23 mouse cellular contexts compared by ENCODE assay signal in genomic region chr2:180258951-180259484, GRCm38 (mm10). TPM values are rescaled to one million over a fixed set of nuclear protein-coding genes. Genes with fewer than 3 reads are reported as not detected.
A peak's percentile ranks its signal among the peaks of the same experiment; 100 is the strongest.
DNase-seq lines count a peak whose midpoint lies in the region; ATAC-seq and TF ChIP-seq lines count a peak whose summit lies in the region.
"Not testable (repeated sequence)": the region's sequence is repeated elsewhere in the genome, so short reads cannot be mapped to it uniquely, and the experiment has no call there.
"Had no signal": no experiment of that assay in that cellular context is flagged by ENCODE, and none has a peak within 500 bp of the region (broad histone marks: within the 10 kb centered on the region; RNA-seq: fewer than 3 reads in every experiment).

No protein-coding gene starts in this region.

- TF ChIP-seq RAD21 in CH12.LX (IDR thresholded peaks at IDR 0.05; ENCODE audit: low read depth, low read length): not testable (repeated sequence)

- H3K27me3 ChIP-seq in CH12.LX (replicated peaks); embryonic facial prominence, embryonic 14.5 days (replicated peaks; ENCODE audit: control insufficient read depth, insufficient read depth, low read length); hindbrain, embryonic 12.5 days; liver, embryonic 11.5 days (replicated peaks; ENCODE audit: control insufficient read depth, insufficient read depth, low read length); midbrain, embryonic 10.5 days (ENCODE audit: low read depth, poor library complexity, severe bottlenecking): not testable (repeated sequence)

- TF ChIP-seq CTCF in CH12.LX (conservative IDR thresholded peaks at IDR 0.05 in 1 of 2, IDR thresholded peaks at IDR 0.05 in 1 of 2; ENCODE audit: low read depth in 2 of 2, low read length in 2 of 2): not testable (repeated sequence)

- not testable (repeated sequence) for H3K9ac ChIP-seq in CH12.LX (ENCODE audit: insufficient read depth, low read depth); liver, embryonic 11.5 days (ENCODE audit: low read depth, low read length)
- H3K9ac ChIP-seq in ES-E14 (ENCODE audit: insufficient read depth, low read depth, low read length, poor library complexity, severe bottlenecking): peak overlapping the region; percentile 21; the same call in 1 of the 2 replicates
- 0 out of 2 replicates have a peak overlapping the region, but pooled peaks have one; percentile 11 for H3K9ac ChIP-seq in embryonic facial prominence, embryonic 14.5 days (ENCODE audit: low read depth, low read length)
- peak overlapping the region; percentile 13; the same call in 1 of the 2 replicates for H3K9ac ChIP-seq in hindbrain, embryonic 12.5 days

- dilution Hi-C loops in CH12.LX (cut with MboI; ENCODE audit: extremely low pct_ligation_motif_present, extremely low pct_unique_long_range_greater_than_20kb, low sequenced_read_pairs): not testable (repeated sequence)

- H3K9me3 ChIP-seq in CH12.LX (replicated peaks; ENCODE audit: low read length); ES-E14 (ENCODE audit: control insufficient read depth, insufficient read depth, low read depth, low read length); embryonic facial prominence, embryonic 14.5 days (ENCODE audit: control insufficient read depth, low read length); hindbrain, embryonic 12.5 days (replicated peaks); liver, embryonic 11.5 days (ENCODE audit: control insufficient read depth, low read length); midbrain, embryonic 10.5 days (replicated peaks): not testable (repeated sequence)

- H3K79me2 ChIP-seq in CH12.LX (replicated peaks; ENCODE audit: control insufficient read depth, extremely low read depth, insufficient read depth, poor library complexity, severe bottlenecking): peaks cover 14% of the 10 kb centered on the region

- not testable (repeated sequence) for ATAC-seq in embryonic facial prominence, embryonic 14.5 days (ENCODE audit: low read depth); hindbrain, embryonic 12.5 days (ENCODE audit: low FRiP score); liver, embryonic 11.5 days (replicated peaks; ENCODE audit: low FRiP score)

- H3K36me3 ChIP-seq in CH12.LX (replicated peaks in 1 of 2; ENCODE audit: control insufficient read depth in 1 of 2, insufficient read depth in 1 of 2, low read length in 1 of 2) (peaks cover 56 to 69% of the 10 kb centered on the region in 2 experiments), ES-E14 (ENCODE audit: control insufficient read depth, insufficient read depth, low read length, poor library complexity, severe bottlenecking) (peaks cover 39% of the 10 kb centered on the region)
- H3K36me3 ChIP-seq in embryonic facial prominence, embryonic 14.5 days (ENCODE audit: control insufficient read depth, insufficient read depth, low read length): peaks cover 57% of the 10 kb centered on the region
- peaks cover 56% of the 10 kb centered on the region for H3K36me3 ChIP-seq in hindbrain, embryonic 12.5 days
- H3K36me3 ChIP-seq in liver, embryonic 11.5 days (ENCODE audit: control insufficient read depth, insufficient read depth, low read length): peaks cover 25% of the 10 kb centered on the region
- peaks cover 62% of the 10 kb centered on the region for H3K36me3 ChIP-seq in midbrain, embryonic 10.5 days

- H3K4me2 ChIP-seq in CH12.LX (ENCODE audit: insufficient read depth, low read depth, poor library complexity, severe bottlenecking); embryonic facial prominence, embryonic 14.5 days (ENCODE audit: low read depth, low read length); hindbrain, embryonic 12.5 days (replicated peaks): not testable (repeated sequence)
- peak overlapping the region; percentile 81 for H3K4me2 ChIP-seq in liver, embryonic 11.5 days

- H3K4me3 ChIP-seq in CH12.LX (replicated peaks in 1 of 3; ENCODE audit: low read depth in 2 of 3, low read length in 2 of 3, poor library complexity in 1 of 3); embryonic facial prominence, embryonic 14.5 days (ENCODE audit: low read depth, low read length); hindbrain, embryonic 12.5 days; liver, embryonic 11.5 days (ENCODE audit: low read depth, low read length): not testable (repeated sequence)
- peak overlapping the region in 1 of 2 experiments; percentile 14; a peak in 2 of 4 replicates for H3K4me3 ChIP-seq in ES-E14 (ENCODE audit: insufficient read depth in 1 of 2, low read depth in 1 of 2, low read length in 2 of 2, poor library complexity in 1 of 2, severe bottlenecking in 1 of 2)
- peak overlapping the region; percentile 4; the same call in 1 of the 2 replicates for H3K4me3 ChIP-seq in midbrain, embryonic 10.5 days

- in situ Hi-C loops in CH12.LX (cut with MboI; ENCODE audit: low pct_ligation_motif_present, low pct_unique_long_range_greater_than_20kb, low sequenced_read_pairs): loop anchor here (10.0 kb wide), 1 partner anchor 344 kb away; no protein-coding TSS in a partner anchor
- in situ Hi-C loops in ES-E14 (cut with MboI; ENCODE audit: low sequenced_read_pairs in 2 of 2, unreplicated experiment in 2 of 2): not testable (repeated sequence)

- WGBS in embryonic facial prominence, embryonic 14.5 days: 84% methylated on average over 10 of the region's 10 CpGs
- 81% methylated on average over 10 of the region's 10 CpGs for WGBS in hindbrain, embryonic 12.5 days
- 77% methylated on average over 10 of the region's 10 CpGs for WGBS in liver, embryonic 11.5 days
- WGBS in midbrain, embryonic 10.5 days: 85% methylated on average over 10 of the region's 10 CpGs

- TF ChIP-seq POLR2A in CH12.LX (IDR thresholded peaks at IDR 0.05; ENCODE audit: low read depth, low read length): 0 out of 2 replicates have a peak, but pooled peaks have one; percentile 16

- not testable (repeated sequence) for TF ChIP-seq EP300 in CH12.LX (IDR thresholded peaks at IDR 0.05; ENCODE audit: low read length)

- not testable (repeated sequence) for H3K27ac ChIP-seq in CH12.LX (ENCODE audit: insufficient read depth, low read depth); ES-E14 (ENCODE audit: insufficient read depth, low read depth, low read length, poor library complexity, severe bottlenecking); embryonic facial prominence, embryonic 14.5 days (replicated peaks; ENCODE audit: low read depth, low read length); hindbrain, embryonic 12.5 days; midbrain, embryonic 10.5 days (replicated peaks)
- H3K27ac ChIP-seq in liver, embryonic 11.5 days (ENCODE audit: low read depth, low read length): peak overlapping the region; percentile 85; the same call in 1 of the 2 replicates

- H3K4me1 ChIP-seq in CH12.LX (ENCODE audit: control insufficient read depth in 1 of 2, insufficient read depth in 2 of 2): peaks cover 0 to 24% of the 10 kb centered on the region in 2 experiments; a peak in 3 of 4 replicates
- H3K4me1 ChIP-seq in ES-E14 (ENCODE audit: control insufficient read depth in 2 of 2, insufficient read depth in 2 of 2, low read length in 2 of 2, poor library complexity in 1 of 2); embryonic facial prominence, embryonic 14.5 days (ENCODE audit: control insufficient read depth, insufficient read depth, low read length): not testable (repeated sequence)
- peaks cover 17% of the 10 kb centered on the region for H3K4me1 ChIP-seq in hindbrain, embryonic 12.5 days
- peaks cover 13% of the 10 kb centered on the region for H3K4me1 ChIP-seq in liver, embryonic 11.5 days (replicated peaks; ENCODE audit: control insufficient read depth, insufficient read depth, low read length)
- peaks cover 27% of the 10 kb centered on the region for H3K4me1 ChIP-seq in midbrain, embryonic 10.5 days

- not testable (repeated sequence) for DNase-seq in CH12.LX (ENCODE audit: extremely low read depth); ES-E14 (ENCODE audit: low read depth, low spot score); embryonic facial prominence, embryonic 14.5 days (ENCODE audit: low spot score); liver, embryonic 11.5 days (ENCODE audit: low spot score); midbrain, embryonic 10.5 days (ENCODE audit: low spot score)
- DNase-seq in ZHBTc4 (ENCODE audit: low read depth, low spot score): peak; percentile 44
- peak; percentile 5 for DNase-seq in naive thymus-derived CD4-positive, alpha-beta T cell, adult 2 months (ENCODE audit: low read depth)

RNA-seq across cellular contexts. Expression of gene Rps21, which starts 1.8 kb away (rescaled TPM):
- total RNA-seq in CH12.LX (2012; rRNA removed): 3,654 and 3,770 TPM in 2 replicates
- total RNA-seq in CH12.LX (2014; rRNA removed): 1,686 and 1,748 TPM in 2 replicates
- polyA plus RNA-seq in CH12.LX (2012; ENCODE audit: insufficient read length, low read depth): 705 and 1,020 TPM in 2 replicates
- 4,130 and 4,285 TPM in 2 replicates for total RNA-seq in ES-E14 (2012; rRNA removed)
- polyA plus RNA-seq in embryonic facial prominence, embryonic 14.5 days (2014; fragmentation: Nextera tagmentation; extraction: Ambion mirVana): 689 and 787 TPM in 2 replicates
- 393 and 423 TPM in 2 replicates for polyA plus RNA-seq in hindbrain, embryonic 12.5 days (2016; fragmentation: Nextera tagmentation; extraction: Ambion mirVana)
- polyA plus RNA-seq in liver, embryonic 11.5 days (2014; fragmentation: Nextera tagmentation; extraction: Ambion mirVana): 736 and 852 TPM in 2 replicates
- polyA plus RNA-seq in midbrain, embryonic 10.5 days (2016; fragmentation: Nextera tagmentation; extraction: Ambion mirVana): 409 and 515 TPM in 2 replicates

RNA-seq across cellular contexts. Expression of gene Cables2, which starts 14.3 kb away (rescaled TPM):
- total RNA-seq in CH12.LX (2012; rRNA removed): 16.9 and 17.2 TPM in 2 replicates
- 13.0 and 13.3 TPM in 2 replicates for total RNA-seq in CH12.LX (2014; rRNA removed)
- polyA plus RNA-seq in CH12.LX (2012; ENCODE audit: insufficient read length, low read depth): 24.5 and 29.9 TPM in 2 replicates
- total RNA-seq in ES-E14 (2012; rRNA removed): 13.4 and 15.5 TPM in 2 replicates
- polyA plus RNA-seq in embryonic facial prominence, embryonic 14.5 days (2014; fragmentation: Nextera tagmentation; extraction: Ambion mirVana): 16.5 and 17.4 TPM in 2 replicates
- 29.4 and 29.5 TPM in 2 replicates for polyA plus RNA-seq in hindbrain, embryonic 12.5 days (2016; fragmentation: Nextera tagmentation; extraction: Ambion mirVana)
- 9.4 and 9.6 TPM in 2 replicates for polyA plus RNA-seq in liver, embryonic 11.5 days (2014; fragmentation: Nextera tagmentation; extraction: Ambion mirVana)
- 12.1 and 14.0 TPM in 2 replicates for polyA plus RNA-seq in midbrain, embryonic 10.5 days (2016; fragmentation: Nextera tagmentation; extraction: Ambion mirVana)

RNA-seq across cellular contexts. Expression of gene Rbbp8nl, which starts 30.7 kb away (rescaled TPM):
- total RNA-seq in CH12.LX (2012; rRNA removed) (not detected in 2 replicates), CH12.LX (2014; rRNA removed) (not detected in 2 replicates), ES-E14 (2012; rRNA removed) (0.54 and 1.4 TPM in 2 replicates)
- polyA plus RNA-seq in CH12.LX (2012; ENCODE audit: insufficient read length, low read depth): not detected in 2 replicates
- 0.81 and 0.84 TPM in 2 replicates for polyA plus RNA-seq in embryonic facial prominence, embryonic 14.5 days (2014; fragmentation: Nextera tagmentation; extraction: Ambion mirVana)
- polyA plus RNA-seq in hindbrain, embryonic 12.5 days (2016; fragmentation: Nextera tagmentation; extraction: Ambion mirVana): 0.20 and 0.35 TPM in 2 replicates
- 0.10 and 0.16 TPM in 2 replicates for polyA plus RNA-seq in liver, embryonic 11.5 days (2014; fragmentation: Nextera tagmentation; extraction: Ambion mirVana)
- 0.11 TPM in 1 of 2 replicates, not detected in the other for polyA plus RNA-seq in midbrain, embryonic 10.5 days (2016; fragmentation: Nextera tagmentation; extraction: Ambion mirVana)
- total RNA-seq: adrenal gland, adult 8-10 months; adrenal gland, postnatal 25 days; gastrocnemius, adult 8-10 months; gastrocnemius, postnatal 25 days; heart, adult 2 months; heart, postnatal 25 days; hematopoietic stem cell, adult 5-6 weeks had no signal
- polyA plus RNA-seq: activated CD4-positive, CD25-positive, alpha-beta regulatory T cell, adult 4 months; CD4-positive, CD25-positive, alpha-beta regulatory T cell, adult 4 months; erythroblast, embryonic 14.5 days; forebrain, embryonic 15.5 days; heart, adult 2 months; heart, embryonic 14.5 days; heart, postnatal 0 days; hindbrain, embryonic 13.5 days; hindbrain, embryonic 16.5 days had no signal

RNA-seq across cellular contexts. Expression of gene Lama5, which starts 33.4 kb away (rescaled TPM):
- total RNA-seq in CH12.LX (2012; rRNA removed): 0.46 and 0.85 TPM in 2 replicates
- 0.16 and 0.20 TPM in 2 replicates for total RNA-seq in CH12.LX (2014; rRNA removed)
- polyA plus RNA-seq in CH12.LX (2012; ENCODE audit: insufficient read length, low read depth): 0.45 and 0.67 TPM in 2 replicates
- total RNA-seq in ES-E14 (2012; rRNA removed): 291 and 497 TPM in 2 replicates
- polyA plus RNA-seq in embryonic facial prominence, embryonic 14.5 days (2014; fragmentation: Nextera tagmentation; extraction: Ambion mirVana): 25.2 and 28.2 TPM in 2 replicates
- polyA plus RNA-seq in hindbrain, embryonic 12.5 days (2016; fragmentation: Nextera tagmentation; extraction: Ambion mirVana): 5.8 and 8.7 TPM in 2 replicates
- 10.7 and 15.5 TPM in 2 replicates for polyA plus RNA-seq in liver, embryonic 11.5 days (2014; fragmentation: Nextera tagmentation; extraction: Ambion mirVana)
- 5.3 and 6.4 TPM in 2 replicates for polyA plus RNA-seq in midbrain, embryonic 10.5 days (2016; fragmentation: Nextera tagmentation; extraction: Ambion mirVana)
